Mouse (Mus musculus) adrenal gland, postnatal 36 days (tissue): Measurements from ENCODE around the gene Ripor3. TPM values are rescaled to one million over a fixed set of nuclear protein-coding genes. Genes with fewer than 3 reads are reported as not detected.

Source experiments
- DNase-seq, 2 experiments: peaks; one replicate each; pipeline ENCODE4 v3.0.0; 2021; ENCODE audit warnings: mixed read lengths in 1 of 2
- total RNA-seq, 2 experiments: library from RNA; stranded (reverse); gene quantifications; 2 replicates each; pipeline ENCODE4 v1.2.3; 2021

Gene Ripor3
- total RNA-seq, 2 experiments from 2014 or later, result 2.1 TPM

DNA sequence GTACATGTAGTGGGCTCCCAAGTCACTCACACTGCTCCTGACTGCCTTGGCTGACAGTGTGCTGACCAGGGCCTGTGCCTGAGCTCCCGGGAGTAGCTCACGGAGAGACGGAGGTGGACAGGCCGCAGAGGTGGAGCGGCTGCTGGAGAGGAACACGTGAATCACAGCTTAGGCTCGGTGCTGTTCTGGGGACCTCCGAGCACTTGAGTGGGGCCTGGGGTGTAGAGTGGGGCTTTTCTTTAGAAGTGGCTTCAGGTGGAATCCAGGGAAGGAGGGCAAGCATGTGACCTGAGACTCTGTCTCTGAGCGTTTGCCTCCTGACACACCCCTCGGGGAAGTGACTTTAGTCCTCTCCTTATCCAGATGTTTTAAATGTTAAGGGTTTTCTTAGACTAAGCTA, 56.6 kb downstream of the Ripor3 start:
- no peak for DNase-seq

- DNase-seq, result peak; percentile 80 to 81
Observed at GRCm38 (mm10) chr2:167951301-167952211, 58.9 kb downstream of the Ripor3 start.

DNA sequence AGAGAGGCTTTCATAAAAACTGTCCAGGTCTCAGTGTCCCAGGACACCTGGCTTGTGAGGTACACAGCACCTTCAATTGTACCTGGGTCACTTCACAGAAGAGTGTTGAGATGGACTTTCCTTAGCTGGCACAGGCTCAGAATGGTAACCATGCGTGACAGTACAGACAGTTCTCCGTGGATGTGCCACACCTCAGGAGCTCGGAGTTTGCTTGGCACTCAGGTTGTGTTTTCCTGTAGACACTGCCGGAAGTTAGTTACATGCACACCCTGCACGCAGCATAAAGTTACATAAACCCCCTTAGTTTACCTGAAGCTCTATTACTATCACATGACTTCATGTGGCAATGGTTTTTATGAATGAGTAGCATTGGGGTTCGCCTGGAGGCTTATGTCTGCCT, 59.7 kb downstream of the Ripor3 start:
- DNase-seq, result no peak

GRCm38 (mm10) chr2:167949808-167950207, 60.6 kb downstream of the Ripor3 start:
- no peak for DNase-seq

DNA sequence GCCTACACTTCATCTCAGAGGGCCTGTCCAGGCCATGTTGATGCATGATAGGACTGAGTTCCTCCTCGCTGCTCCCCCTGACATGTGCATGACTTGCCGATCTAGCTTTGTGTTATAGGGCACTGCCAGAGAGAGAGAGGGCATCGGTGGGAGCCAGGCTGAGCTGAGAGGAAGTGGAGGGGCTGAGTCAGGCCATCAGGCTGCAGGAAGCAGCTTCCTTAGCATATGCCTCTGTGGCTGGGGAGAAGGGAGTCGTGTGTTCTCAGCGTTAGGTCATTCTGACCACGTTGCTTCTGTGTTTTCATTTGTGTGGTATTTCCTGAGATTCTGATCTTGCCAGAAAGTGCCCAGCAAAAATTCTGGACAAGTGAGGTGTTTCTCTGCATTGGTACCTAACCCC, 61.2 kb downstream of the Ripor3 start:
- peak in 1 of 2 experiments; percentile 33 for DNase-seq

- no peak for DNase-seq
Observed at GRCm38 (mm10) chr2:167948557-167948956, 61.9 kb downstream of the Ripor3 start.

DNA sequence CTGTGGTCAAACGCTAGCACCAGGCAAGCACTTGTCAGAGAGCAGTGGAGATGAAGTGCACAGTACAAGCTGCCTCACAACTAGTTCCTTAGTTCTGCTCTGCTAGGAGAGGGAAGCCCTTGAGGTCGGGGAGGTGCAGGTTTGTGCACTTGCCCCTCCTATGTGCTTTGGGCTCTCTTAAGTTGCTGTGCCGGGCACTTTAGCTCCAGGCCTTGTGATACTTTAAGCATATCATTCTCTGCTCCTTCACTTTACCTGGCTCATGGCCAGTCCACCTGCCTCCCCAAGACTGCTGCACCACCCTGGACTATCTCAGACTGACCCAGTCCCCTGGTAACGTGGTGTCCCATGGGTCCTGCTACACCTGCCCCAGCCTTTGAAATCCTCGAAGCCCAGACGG, 62.4 kb downstream of the Ripor3 start:
- no peak for DNase-seq

DNA sequence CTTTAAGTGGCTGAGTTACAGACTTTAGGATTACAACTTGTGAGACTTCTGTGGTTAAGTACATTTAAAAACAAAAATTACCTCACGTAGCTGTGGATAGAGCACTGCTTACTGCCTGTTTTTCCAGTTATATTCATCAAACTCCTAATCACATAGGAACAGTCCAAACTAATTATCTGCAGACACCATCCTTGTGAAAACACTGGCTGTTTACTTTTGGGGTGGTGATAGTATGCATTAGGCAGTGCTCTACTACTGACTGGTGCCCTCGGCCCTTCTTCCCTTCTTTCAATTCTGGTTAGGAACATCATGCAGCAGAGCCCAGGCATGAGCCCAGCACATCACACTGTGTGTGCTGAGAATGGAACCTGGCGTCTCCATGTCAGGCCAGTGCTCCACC, 63.2 kb downstream of the Ripor3 start:
- DNase-seq, result no peak

GRCm38 (mm10) chr2:167945451-167945850, 65.0 kb downstream of the Ripor3 start:
- DNase-seq, result peak; percentile 58 to 65

- no peak for DNase-seq
Observed at GRCm38 (mm10) chr2:167944193-167944592, 66.2 kb downstream of the Ripor3 start.

GRCm38 (mm10) chr2:167942926-167943633, 67.3 kb downstream of the Ripor3 start:
- peak in 1 of 2 experiments; percentile 48 for DNase-seq

- DNase-seq, result peak; percentile 81 to 85
Observed at GRCm38 (mm10) chr2:167942199-167942925, 68.1 kb downstream of the Ripor3 start.

DNA sequence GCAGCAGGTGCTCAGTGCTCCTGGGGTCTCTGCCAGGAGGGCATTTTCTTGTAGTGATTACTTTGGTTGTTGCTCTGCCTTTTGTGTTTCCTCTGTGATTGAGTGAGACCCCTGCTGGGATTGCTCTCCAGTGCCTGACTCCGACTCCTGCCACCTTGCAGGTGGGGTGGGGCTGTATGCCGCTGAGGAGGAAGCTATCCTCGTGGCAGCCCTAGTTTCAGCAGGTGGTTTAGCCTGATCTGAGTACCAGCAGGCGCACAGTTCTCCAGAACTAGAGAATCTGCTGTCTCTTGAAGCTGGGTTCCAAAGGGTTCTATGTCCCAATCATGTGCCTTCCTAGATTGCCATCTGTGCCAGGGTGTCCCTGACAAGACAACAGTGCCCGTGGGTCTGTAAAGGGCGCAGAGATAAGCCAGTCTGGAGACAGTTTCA, 68.7 kb downstream of the Ripor3 start:
- peak in 1 of 2 experiments; percentile 41 for DNase-seq

DNA sequence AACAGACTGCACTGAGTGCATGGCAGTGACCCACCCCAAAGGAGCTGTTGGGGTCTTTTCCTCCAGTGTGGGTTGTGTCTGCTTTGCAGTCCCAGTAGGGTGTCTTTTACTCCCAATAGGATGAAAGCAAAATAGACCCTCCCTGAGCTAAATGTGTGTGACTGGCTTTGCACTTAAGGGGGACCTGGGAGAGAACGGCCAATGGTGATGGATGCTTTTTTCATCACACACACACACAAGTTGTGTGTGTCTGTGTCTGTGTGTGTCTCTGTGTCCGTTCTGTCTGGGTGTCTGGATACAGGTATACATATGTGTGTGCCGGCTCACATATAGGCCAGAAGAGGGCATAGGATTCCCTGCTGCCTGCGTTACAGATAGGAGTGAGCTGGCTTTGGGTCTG, 69.1 kb downstream of the Ripor3 start:
- DNase-seq, result no peak

GRCm38 (mm10) chr2:167940636-167941035, 69.8 kb downstream of the Ripor3 start:
- no peak for DNase-seq

DNA sequence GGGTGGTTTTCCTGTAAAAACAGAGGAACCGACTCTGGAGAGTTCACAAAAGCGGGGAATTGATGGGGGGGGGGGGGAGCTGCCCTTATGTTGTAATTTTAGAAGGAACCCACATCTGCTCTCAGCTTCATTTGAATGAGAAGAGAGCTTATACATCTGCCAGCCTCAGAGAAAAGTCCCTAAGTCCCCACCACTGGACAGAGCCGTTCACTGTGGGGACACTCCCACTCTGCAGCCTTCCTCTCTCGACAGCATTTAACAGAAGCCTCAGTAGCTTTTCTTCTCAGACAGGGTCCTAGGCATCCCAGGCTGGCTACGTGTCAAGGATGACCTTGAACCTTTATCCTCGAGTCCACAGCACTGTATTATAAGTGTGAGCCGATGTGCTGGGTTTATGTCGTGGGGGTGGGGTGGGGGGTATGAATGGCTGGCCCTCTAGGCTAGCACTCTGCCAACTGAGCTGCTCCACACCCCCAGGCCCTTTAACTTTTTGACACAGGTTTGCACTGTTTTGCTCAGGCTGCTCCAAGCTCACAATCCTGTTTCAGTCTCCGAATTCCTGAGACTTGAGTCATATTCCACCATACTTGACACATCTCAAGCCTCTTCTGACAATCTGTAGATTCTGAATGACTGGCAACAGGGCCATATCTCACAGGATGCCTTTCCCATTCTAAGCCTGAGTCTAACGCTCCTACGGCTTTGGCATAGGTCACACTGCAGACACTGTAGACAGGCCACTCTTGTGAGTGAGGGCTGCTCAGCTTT, 70.6 kb downstream of the Ripor3 start:
- DNase-seq, result no peak

GRCm38 (mm10) chr2:167939204-167939603, 71.2 kb downstream of the Ripor3 start:
- DNase-seq, result no peak

DNA sequence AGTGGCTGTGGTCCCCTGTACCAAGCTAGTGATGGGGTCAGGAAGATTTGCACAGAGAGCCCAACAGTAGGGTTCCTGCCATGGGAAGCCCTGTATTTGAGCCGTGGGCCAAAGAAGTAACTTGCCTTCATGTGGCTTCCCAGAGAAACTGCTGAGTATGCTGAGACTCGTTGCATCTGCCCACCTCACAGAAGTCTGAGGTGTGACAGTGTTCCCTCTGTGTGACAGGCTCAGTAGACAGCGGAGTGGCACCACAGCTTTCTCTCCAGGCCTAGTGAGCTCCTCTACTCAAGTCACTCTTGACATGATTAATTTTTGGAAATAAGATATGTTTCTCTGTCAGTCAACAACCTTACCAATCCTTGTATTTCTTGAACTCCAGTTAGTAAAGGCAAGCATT, 71.6 kb downstream of the Ripor3 start:
- no peak for DNase-seq

GRCm38 (mm10) chr2:167935956-167936355, 74.5 kb downstream of the Ripor3 start:
- DNase-seq, result no peak

DNA sequence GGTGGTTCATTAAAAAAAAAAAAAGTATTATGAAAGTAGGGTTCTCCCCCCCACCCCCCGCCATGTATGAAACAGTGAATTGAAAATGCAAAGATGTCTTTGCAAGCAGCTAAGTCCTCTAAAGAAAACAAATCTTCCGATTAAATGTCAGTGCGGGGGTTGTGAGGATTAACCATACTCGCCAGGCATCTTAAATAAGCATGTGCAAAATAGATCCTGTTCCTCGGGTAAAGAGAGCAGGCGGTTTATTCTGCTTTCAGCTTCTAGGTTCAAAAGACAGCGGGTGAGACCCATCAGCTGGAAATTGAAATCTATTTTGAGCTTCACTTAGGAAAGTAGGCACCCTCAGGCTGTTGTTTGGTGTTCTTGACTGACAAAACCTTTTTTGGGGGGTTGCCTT, 77.0 kb downstream of the Ripor3 start:
- no peak for DNase-seq

DNA sequence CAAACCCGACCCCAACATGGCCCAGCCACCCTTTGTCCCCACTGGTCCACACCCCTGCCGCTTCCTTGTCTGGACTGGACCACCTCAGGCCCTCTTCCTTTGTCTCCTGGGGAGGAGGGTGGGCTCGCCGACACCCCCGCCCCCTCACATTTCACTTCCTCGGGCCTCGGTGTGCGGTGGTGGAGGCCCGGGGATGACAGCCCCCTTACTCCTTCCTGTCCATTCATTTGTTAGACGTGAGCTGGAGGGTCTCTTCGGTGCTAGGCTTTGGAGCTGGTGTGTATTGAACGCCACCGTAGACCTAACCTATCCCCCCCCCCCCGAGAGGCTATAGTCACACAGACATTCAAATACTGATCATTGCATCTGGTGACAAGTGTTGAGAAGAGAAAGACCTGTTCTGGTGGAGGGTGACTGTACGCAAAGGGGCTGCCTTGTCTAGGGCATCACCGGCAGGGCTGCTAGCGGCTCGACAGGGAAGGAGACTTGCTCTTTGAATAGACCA, 77.6 kb downstream of the Ripor3 start:
- DNase-seq, result no peak
